Mouse (Mus musculus) testis, adult 2 months (tissue): ENCODE results near the gene Myo5c.

ENCODE experiments used
- CTCF ChIP-seq: fragments of 200-500 bp; IDR thresholded peaks from 2 replicates; pipeline ENCODE4 v1.5.1; 2012; ENCODE audit warnings: low read depth, mild to moderate bottlenecking, inconsistent platforms, low read length, moderate library complexity; ENCODE audit not compliant: control insufficient read depth, insufficient read depth, insufficient replicate concordance
- POLR2A ChIP-seq: fragments of 200-500 bp; IDR thresholded peaks from 2 replicates; pipeline ENCODE4 v1.6.1; 2012; ENCODE audit warnings: low read depth, mild to moderate bottlenecking, inconsistent platforms, low read length, moderate library complexity; ENCODE audit not compliant: control insufficient read depth

- TF ChIP-seq POLR2A (no peak), CTCF (no peak)
Measured at GRCm38 (mm10) chr9:75259656-75260055, 27.8 kb downstream of the Myo5c start.
